Mouse (Mus musculus): ENCODE data around the gene Trem2. TPM values are rescaled to one million over a fixed set of nuclear protein-coding genes. Genes with fewer than 3 reads are reported as not detected.
"Not testable (repeated sequence)": the region's sequence is repeated elsewhere in the genome, so short reads cannot be mapped to it uniquely, and the experiment has no call there.

Trem2 gene
- total RNA-seq, 2 experiments from 2014 or later: 3.7 to 4.1 TPM

DNA sequence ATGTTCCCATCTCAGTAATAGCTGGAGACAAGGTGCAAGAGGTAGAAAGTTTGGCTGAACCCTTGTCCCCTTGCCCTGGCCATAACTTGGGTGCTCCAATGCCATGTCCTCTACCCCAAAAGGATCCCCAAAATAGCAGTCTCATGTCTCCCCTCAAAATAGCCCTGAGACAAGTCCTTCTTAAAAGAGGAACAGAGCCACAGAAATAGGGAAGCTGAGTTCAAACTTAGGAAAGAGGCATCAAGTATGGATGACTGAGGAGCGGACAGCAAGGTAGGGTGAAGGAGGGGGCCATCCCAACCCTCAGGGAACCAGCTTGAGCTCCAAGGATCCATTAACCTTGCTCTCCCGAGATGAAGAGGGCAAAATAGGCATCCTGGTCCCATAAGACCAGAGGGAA is 1.1 kb downstream of the Trem2 start:
- DNase-seq (ENCODE audit: low spot score in 2 of 2): no peak

DNA sequence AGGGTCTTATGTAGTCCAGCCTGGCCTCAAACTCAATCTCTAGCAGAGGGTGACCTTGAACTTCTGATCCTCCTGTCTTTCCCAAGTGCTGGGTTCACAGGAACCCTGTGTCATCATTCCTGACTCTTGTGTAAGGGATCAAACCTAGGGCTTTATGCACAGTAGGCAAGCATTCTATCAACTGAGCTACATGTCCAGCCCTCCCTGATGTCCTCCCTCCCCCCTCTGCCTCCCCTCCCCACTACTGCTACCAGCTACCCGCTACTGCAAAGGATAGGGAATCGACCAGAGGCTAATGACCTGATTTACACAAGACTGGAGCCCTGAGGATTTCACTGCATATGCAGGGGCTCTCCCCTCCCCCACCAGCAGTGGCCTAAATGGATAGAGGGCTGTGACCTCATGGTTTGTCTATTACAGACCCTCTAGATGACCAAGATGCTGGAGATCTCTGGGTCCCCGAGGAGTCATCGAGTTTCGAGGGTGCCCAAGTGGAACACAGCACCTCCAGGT is 4.5 kb downstream of the Trem2 start:
- no peak for DNase-seq (ENCODE audit: low spot score in 2 of 2)

- DNase-seq (ENCODE audit: low spot score in 2 of 2): not testable (repeated sequence)
Observed at GRCm38 (mm10) chr17:48352976-48353375, 6.8 kb downstream of the Trem2 start.

DNA sequence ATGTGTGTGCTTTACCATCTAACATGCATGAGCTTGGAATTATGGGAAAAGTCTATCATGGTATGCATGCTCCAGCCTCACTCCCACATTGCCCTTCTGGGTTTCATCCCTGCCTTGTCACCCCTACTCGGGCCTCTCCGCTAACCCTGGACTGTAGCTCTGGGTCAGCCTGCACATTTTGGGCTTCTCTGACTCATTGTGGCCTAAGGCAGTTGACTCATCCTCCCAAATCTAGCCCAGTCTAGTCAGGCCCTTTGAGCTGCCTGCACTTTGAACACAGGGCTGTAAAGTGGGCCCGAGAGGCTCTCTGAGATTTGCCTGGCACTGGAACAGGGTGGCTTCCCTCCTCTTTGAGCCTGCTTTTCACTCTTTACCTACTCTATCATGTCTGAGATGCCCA is 9.6 kb downstream of the Trem2 start:
- DNase-seq (ENCODE audit: low spot score in 2 of 2): no peak

- DNase-seq (ENCODE audit: low spot score in 2 of 2): no peak
Observed at GRCm38 (mm10) chr17:48357892-48358291, 11.7 kb downstream of the Trem2 start.

DNA sequence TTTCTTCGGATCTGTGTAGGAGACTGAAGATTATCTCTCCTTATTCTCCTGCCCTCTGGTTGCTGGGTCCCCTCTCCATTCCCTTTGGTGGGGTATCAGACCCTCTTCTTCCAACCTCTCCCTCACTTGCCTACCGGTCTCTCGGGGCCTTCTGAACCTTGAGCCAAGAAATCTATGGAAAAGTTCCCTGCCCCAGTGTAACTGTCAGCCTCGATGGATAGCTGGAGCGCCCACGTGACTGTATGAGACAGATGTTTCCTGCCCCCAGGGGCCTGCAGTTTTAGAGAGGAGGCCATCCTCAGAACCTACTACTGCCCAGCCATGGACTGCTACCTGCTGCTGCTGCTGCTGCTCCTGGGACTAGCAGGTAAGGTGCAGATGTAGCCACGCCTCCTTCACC is 13.4 kb downstream of the Trem2 start, which contains the start of gene Treml1:
Treml1 (plus strand) TSS at position 301 of the 400 bp plus-strand sequence.
- DNase-seq (ENCODE audit: low spot score in 2 of 2): no peak

GRCm38 (mm10) chr17:48360462-48360861 is 14.3 kb downstream of the Trem2 start:
- no peak for DNase-seq (ENCODE audit: low spot score in 2 of 2)

GRCm38 (mm10) chr17:48362346-48362745 is 16.1 kb downstream of the Trem2 start:
- DNase-seq (ENCODE audit: low spot score in 2 of 2): no peak

- DNase-seq (ENCODE audit: low spot score in 2 of 2): peak in 1 of 2 experiments; percentile 43
Observed at GRCm38 (mm10) chr17:48362966-48363365, 16.8 kb downstream of the Trem2 start.

- no peak for DNase-seq (ENCODE audit: low spot score in 2 of 2)
Observed at GRCm38 (mm10) chr17:48363421-48363965, 17.3 kb downstream of the Trem2 start.

GRCm38 (mm10) chr17:48365511-48366155 is 19.4 kb downstream of the Trem2 start:
- no peak for DNase-seq (ENCODE audit: low spot score in 2 of 2)

DNA sequence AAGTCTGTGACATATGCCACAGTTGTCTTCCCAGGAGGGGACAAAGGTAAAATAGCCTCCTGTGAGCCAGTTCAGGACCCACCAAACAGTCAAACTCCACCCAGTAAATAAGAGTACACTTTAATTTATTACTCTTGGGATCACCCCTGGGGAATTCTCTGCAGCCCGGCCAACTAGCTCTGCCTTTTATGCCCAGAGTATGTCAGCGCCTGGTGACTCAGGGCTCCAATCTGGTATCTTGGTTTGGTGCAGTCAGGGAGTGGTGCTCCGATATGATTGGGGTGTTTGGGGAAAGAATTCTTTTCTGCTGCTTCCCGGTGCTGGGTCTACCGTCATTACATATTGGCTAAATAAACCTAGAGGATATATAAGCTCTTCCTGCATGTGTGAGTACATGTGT is 20.6 kb downstream of the Trem2 start:
- DNase-seq (ENCODE audit: low spot score in 2 of 2): no peak

DNA sequence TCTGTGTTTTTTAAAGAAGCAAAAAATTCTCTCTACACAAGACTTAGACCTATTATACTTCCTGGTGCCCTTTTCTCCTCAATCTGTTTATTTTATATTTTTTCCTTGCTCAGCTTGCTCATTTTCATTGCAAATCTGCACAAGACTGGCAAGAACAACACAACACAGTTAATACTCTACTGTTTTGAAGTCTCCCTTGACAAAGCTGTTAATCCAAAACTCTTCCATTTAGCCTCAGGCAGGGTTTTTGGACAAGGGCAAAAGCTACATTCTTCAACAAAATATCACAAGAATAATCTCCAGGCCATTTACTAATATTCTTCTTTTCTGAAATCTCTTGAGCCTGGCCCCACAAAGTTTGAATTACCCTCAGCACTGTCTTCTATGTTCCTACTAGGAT is 25.4 kb downstream of the Trem2 start:
- no peak for DNase-seq (ENCODE audit: low spot score in 2 of 2)

- no peak for DNase-seq (ENCODE audit: low spot score in 2 of 2)
Observed at GRCm38 (mm10) chr17:48372987-48373386, 26.8 kb downstream of the Trem2 start.

DNA sequence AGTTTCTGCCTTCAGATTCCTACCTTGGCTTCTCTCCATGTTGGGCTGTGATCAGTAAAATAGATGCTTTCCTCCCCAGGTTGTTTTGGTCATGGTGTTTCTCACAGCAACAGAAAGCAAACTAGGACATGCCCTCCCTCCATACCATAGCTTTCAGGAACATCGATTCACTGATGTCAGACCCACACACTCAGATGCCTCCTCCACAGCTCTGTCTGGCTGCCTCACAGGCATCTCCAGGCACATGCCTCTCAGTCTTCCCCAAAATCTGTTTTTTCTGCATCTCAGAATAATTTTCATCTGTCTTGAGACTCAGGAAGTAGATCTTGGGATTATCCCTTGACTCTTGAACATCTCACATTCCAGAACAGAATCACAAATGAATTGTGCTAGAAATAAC is 29.9 kb downstream of the Trem2 start:
- no peak for DNase-seq (ENCODE audit: low spot score in 2 of 2)

- no peak for DNase-seq (ENCODE audit: low spot score in 2 of 2)
Observed at GRCm38 (mm10) chr17:48379050-48379449, 32.8 kb downstream of the Trem2 start.

DNA sequence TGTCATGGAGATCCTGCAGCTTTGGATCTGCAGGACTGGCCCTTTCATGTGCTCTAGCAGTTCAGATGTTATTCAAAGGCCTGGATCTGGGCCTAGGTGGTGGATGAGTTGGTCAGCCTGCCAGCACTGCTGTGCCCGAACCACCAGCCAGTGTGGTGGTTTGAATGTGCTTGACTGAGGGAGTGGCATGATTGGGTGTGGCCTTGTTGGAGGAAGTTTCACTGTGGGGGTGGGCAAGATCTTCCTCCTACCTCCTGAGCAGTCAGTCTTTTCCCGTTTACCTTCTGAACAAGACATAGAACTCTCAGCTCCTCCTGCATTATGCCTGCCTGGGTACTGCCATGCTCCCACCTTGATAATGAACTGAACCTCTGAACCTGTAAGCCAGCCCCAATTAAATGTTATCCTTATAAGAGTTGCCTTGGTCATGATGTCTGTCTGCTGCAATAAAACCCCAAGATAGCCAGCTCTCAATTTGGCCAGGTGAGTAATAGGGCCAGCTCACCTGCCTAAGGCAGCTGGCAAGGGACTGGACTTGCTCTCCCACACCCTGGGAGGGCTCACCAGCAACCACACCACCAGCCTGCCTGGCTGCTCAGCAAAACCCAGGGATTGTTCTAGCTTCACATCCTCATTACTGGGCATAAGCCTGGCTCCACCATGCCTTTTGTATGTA is 39.7 kb downstream of the Trem2 start:
- no peak for DNase-seq (ENCODE audit: low spot score in 2 of 2)

GRCm38 (mm10) chr17:48388666-48389065 is 42.5 kb downstream of the Trem2 start:
- no peak for DNase-seq (ENCODE audit: low spot score in 2 of 2)

DNA sequence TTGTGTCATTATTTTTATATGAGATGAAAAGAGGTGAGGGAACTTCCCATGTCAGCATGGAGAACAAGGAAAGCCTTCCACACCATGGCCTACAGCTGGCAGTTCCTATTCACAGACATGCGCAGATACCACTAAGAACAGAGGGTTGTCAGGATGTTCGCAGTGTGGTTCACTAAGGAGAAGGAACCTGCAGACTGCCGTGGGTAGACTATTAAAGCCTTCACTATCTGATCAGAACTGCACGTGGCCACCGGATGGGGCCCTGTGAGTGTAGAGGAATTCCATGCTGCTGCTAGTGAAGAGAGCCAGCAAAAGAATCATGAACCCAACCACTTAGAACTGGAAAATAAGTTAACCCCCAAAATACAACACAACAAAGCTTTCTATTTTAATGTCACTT is 43.2 kb downstream of the Trem2 start:
- no peak for DNase-seq (ENCODE audit: low spot score in 2 of 2)

- no peak for DNase-seq (ENCODE audit: low spot score in 2 of 2)
Observed at GRCm38 (mm10) chr17:48391446-48391845, 45.2 kb downstream of the Trem2 start.

DNA sequence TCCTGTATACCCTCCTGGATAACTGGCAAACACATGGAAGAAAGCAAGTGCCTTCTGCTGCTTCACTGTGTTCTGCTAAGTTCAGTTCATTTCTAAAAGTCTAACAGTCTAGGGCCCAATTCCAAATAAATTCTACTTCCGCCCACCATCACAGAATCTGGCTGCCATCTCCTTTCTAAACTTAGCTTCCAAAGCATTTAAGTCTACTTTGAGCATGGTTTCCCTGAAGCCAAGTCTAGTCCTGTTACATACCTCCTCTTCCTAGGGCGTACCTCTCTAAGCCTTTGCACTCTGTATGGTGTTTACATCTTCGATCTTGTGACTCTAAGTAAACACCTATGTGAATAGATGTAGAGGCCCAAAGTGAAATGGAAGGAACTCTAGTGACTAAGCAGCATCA is 46.4 kb downstream of the Trem2 start:
- no peak for DNase-seq (ENCODE audit: low spot score in 2 of 2)

DNA sequence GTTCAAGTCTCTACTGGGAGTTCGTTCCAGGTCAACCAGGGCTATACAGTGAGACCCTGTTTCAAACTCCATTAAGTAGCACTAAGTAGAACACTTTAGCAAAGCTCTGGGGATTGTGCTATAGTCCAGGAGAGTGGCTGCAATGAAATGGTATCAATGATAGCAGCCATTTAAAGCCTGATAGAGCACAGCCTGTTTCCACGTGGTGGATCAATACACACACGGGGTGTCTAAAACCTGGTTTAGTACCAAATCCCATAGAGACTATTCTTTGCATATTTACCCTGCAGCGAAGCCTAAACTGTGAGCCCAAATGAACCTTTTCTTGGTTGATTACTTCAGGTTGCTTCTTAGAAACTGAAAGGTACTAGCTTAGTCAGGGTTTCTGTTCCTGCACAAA is 55.5 kb downstream of the Trem2 start:
- no peak for DNase-seq (ENCODE audit: low spot score in 2 of 2)

All from gastrocnemius, postnatal 4 days (tissue).